Mouse (Mus musculus): ENCODE data around the gene Gm27027. TPM values are rescaled to one million over a fixed set of nuclear protein-coding genes. Genes with fewer than 3 reads are reported as not detected.

Gene Gm27027
- polyA plus RNA-seq, 1 experiment from 2014 or later, result not detected

- H3K4me3 ChIP-seq (ENCODE audit: low read depth, low read length), result no peak overlapping the region
- H3K9ac ChIP-seq (ENCODE audit: low read length), result no peak overlapping the region
- DNase-seq (ENCODE audit: low spot score) (no peak), ATAC-seq (ENCODE audit: insufficient read depth, low FRiP score, low TSS enrichment) (no peak)
- H3K4me2 ChIP-seq (ENCODE audit: low read depth), result no peak overlapping the region
- H3K36me3 ChIP-seq (ENCODE audit: control insufficient read depth, insufficient read depth, low read length), result 0 out of 2 replicates have a peak, but pooled peaks cover 2% of the 10 kb centered on the region
- no peak overlapping the region for H3K27ac ChIP-seq (ENCODE audit: low read depth, low read length)
- no peaks in the 10 kb centered on the region for H3K4me1 ChIP-seq (ENCODE audit: control insufficient read depth, insufficient read depth, low read length)
- H3K9me3 ChIP-seq (ENCODE audit: control insufficient read depth, low read length), result no peaks in the 10 kb centered on the region
- H3K27me3 ChIP-seq (ENCODE audit: control insufficient read depth, insufficient read depth, low read length), result no peaks in the 10 kb centered on the region
- WGBS, result 83% methylated on average over 4 of the region's 4 CpGs
These were observed 13.5 kb downstream of the Gm27027 start for GRCm38 (mm10) chr2:93982457-93983235.

- Histone ChIP-seq H3K4me1 (ENCODE audit: control insufficient read depth, insufficient read depth, low read length) (peaks cover 14% of the 10 kb centered on the region; the same call in 1 of the 2 replicates), H3K9ac (ENCODE audit: low read length) (no peak overlapping the region), H3K4me2 (ENCODE audit: low read depth) (no peak overlapping the region), H3K27me3 (ENCODE audit: control insufficient read depth, insufficient read depth, low read length) (no peaks in the 10 kb centered on the region), H3K9me3 (ENCODE audit: control insufficient read depth, low read length) (no peaks in the 10 kb centered on the region), H3K36me3 (ENCODE audit: control insufficient read depth, insufficient read depth, low read length) (0 out of 2 replicates have a peak, but pooled peaks cover 2% of the 10 kb centered on the region), H3K4me3 (ENCODE audit: low read depth, low read length) (no peak overlapping the region), H3K27ac (ENCODE audit: low read depth, low read length) (no peak overlapping the region)
- no peak for DNase-seq (ENCODE audit: low spot score)
- WGBS, result 88% methylated on average over 7 of the region's 7 CpGs
- no peak for ATAC-seq (ENCODE audit: insufficient read depth, low FRiP score, low TSS enrichment)
These were observed 16.7 kb downstream of the Gm27027 start for GRCm38 (mm10) chr2:93979249-93980120.

- peak; percentile 78 for ATAC-seq (ENCODE audit: insufficient read depth, low FRiP score, low TSS enrichment)
- DNase-seq (ENCODE audit: low spot score), result peak; percentile 73
- Histone ChIP-seq H3K9ac (ENCODE audit: low read length) (peak overlapping the region; percentile 61), H3K4me2 (ENCODE audit: low read depth) (peak overlapping the region; percentile 67), H3K27ac (ENCODE audit: low read depth, low read length) (no peak overlapping the region), H3K36me3 (ENCODE audit: control insufficient read depth, insufficient read depth, low read length) (0 out of 2 replicates have a peak, but pooled peaks cover 2% of the 10 kb centered on the region), H3K4me3 (ENCODE audit: low read depth, low read length) (peak overlapping the region; percentile 32), H3K27me3 (ENCODE audit: control insufficient read depth, insufficient read depth, low read length) (no peaks in the 10 kb centered on the region), H3K9me3 (ENCODE audit: control insufficient read depth, low read length) (no peaks in the 10 kb centered on the region), H3K4me1 (ENCODE audit: control insufficient read depth, insufficient read depth, low read length) (peaks cover 14% of the 10 kb centered on the region; the same call in 1 of the 2 replicates)
- WGBS, result 4% methylated on average over 37 of the region's 37 CpGs
These were observed 19.5 kb downstream of the Gm27027 start for GRCm38 (mm10) chr2:93976436-93977252.

GRCm38 (mm10) chr2:93975526-93976435, 20.4 kb downstream of the Gm27027 start:
- no peak overlapping the region for H3K27ac ChIP-seq (ENCODE audit: low read depth, low read length)
- DNase-seq (ENCODE audit: low spot score), result peak; percentile 47
- ATAC-seq (ENCODE audit: insufficient read depth, low FRiP score, low TSS enrichment), result peak; percentile 8
- whole genome bisulfite sequencing, result 21% methylated on average over 21 of the region's 21 CpGs
- peak overlapping the region; percentile 32 for H3K4me3 ChIP-seq (ENCODE audit: low read depth, low read length)
- peaks cover 14% of the 10 kb centered on the region; the same call in 1 of the 2 replicates for H3K4me1 ChIP-seq (ENCODE audit: control insufficient read depth, insufficient read depth, low read length)
- H3K9ac ChIP-seq (ENCODE audit: low read length), result peak overlapping the region; percentile 61
- H3K27me3 ChIP-seq (ENCODE audit: control insufficient read depth, insufficient read depth, low read length), result no peaks in the 10 kb centered on the region
- H3K9me3 ChIP-seq (ENCODE audit: control insufficient read depth, low read length), result no peaks in the 10 kb centered on the region
- H3K4me2 ChIP-seq (ENCODE audit: low read depth), result peak overlapping the region; percentile 67
- H3K36me3 ChIP-seq (ENCODE audit: control insufficient read depth, insufficient read depth, low read length), result 0 out of 2 replicates have a peak, but pooled peaks cover 2% of the 10 kb centered on the region

- ATAC-seq (ENCODE audit: insufficient read depth, low FRiP score, low TSS enrichment), result no peak
- Histone ChIP-seq H3K27ac (ENCODE audit: low read depth, low read length) (no peak overlapping the region), H3K9me3 (ENCODE audit: control insufficient read depth, low read length) (no peaks in the 10 kb centered on the region), H3K9ac (ENCODE audit: low read length) (no peak overlapping the region), H3K27me3 (ENCODE audit: control insufficient read depth, insufficient read depth, low read length) (no peaks in the 10 kb centered on the region), H3K4me1 (ENCODE audit: control insufficient read depth, insufficient read depth, low read length) (peaks cover 14% of the 10 kb centered on the region; the same call in 1 of the 2 replicates), H3K4me2 (ENCODE audit: low read depth) (no peak overlapping the region), H3K36me3 (ENCODE audit: control insufficient read depth, insufficient read depth, low read length) (0 out of 2 replicates have a peak, but pooled peaks cover under 1% of the 10 kb centered on the region), H3K4me3 (ENCODE audit: low read depth, low read length) (no peak overlapping the region)
- no peak for DNase-seq (ENCODE audit: low spot score)
- WGBS, result 49% methylated on average over 7 of the region's 7 CpGs
These were observed 21.1 kb downstream of the Gm27027 start for GRCm38 (mm10) chr2:93975041-93975440.

GRCm38 (mm10) chr2:93971647-93972046, 24.5 kb downstream of the Gm27027 start:
- ATAC-seq (ENCODE audit: insufficient read depth, low FRiP score, low TSS enrichment), result no peak
- DNase-seq (ENCODE audit: low spot score), result no peak
- H3K9me3 ChIP-seq (ENCODE audit: control insufficient read depth, low read length), result no peaks in the 10 kb centered on the region
- no peaks in the 10 kb centered on the region for H3K36me3 ChIP-seq (ENCODE audit: control insufficient read depth, insufficient read depth, low read length)
- H3K9ac ChIP-seq (ENCODE audit: low read length), result no peak overlapping the region
- no peaks in the 10 kb centered on the region for H3K27me3 ChIP-seq (ENCODE audit: control insufficient read depth, insufficient read depth, low read length)
- 69% methylated on average over 3 of the region's 3 CpGs for WGBS
- no peak overlapping the region for H3K4me3 ChIP-seq (ENCODE audit: low read depth, low read length)
- H3K27ac ChIP-seq (ENCODE audit: low read depth, low read length), result no peak overlapping the region
- H3K4me1 ChIP-seq (ENCODE audit: control insufficient read depth, insufficient read depth, low read length), result peaks cover 8% of the 10 kb centered on the region; the same call in 1 of the 2 replicates
- no peak overlapping the region for H3K4me2 ChIP-seq (ENCODE audit: low read depth)

- DNase-seq (ENCODE audit: low spot score), result no peak
- no peak overlapping the region for H3K9ac ChIP-seq (ENCODE audit: low read length)
- no peak for ATAC-seq (ENCODE audit: insufficient read depth, low FRiP score, low TSS enrichment)
These were observed 31.5 kb downstream of the Gm27027 start for GRCm38 (mm10) chr2:93964494-93965160.

More at GRCm38 (mm10) chr2:93964494-93965160, 31.5 kb downstream of the Gm27027 start:
- Histone ChIP-seq H3K36me3 (ENCODE audit: control insufficient read depth, insufficient read depth, low read length) (no peaks in the 10 kb centered on the region), H3K4me3 (ENCODE audit: low read depth, low read length) (no peak overlapping the region), H3K27ac (ENCODE audit: low read depth, low read length) (no peak overlapping the region), H3K4me1 (ENCODE audit: control insufficient read depth, insufficient read depth, low read length) (no peaks in the 10 kb centered on the region), H3K4me2 (ENCODE audit: low read depth) (no peak overlapping the region), H3K9me3 (ENCODE audit: control insufficient read depth, low read length) (no peaks in the 10 kb centered on the region), H3K27me3 (ENCODE audit: control insufficient read depth, insufficient read depth, low read length) (no peaks in the 10 kb centered on the region)
- WGBS, result 53% methylated on average over 7 of the region's 7 CpGs

Data from neural tube, embryonic 11.5 days (tissue).